Mouse (Mus musculus) hematopoietic stem cell, adult 5-6 weeks (primary cell): ENCODE measurements around the gene Sh3gl3. TPM values are rescaled to one million over a fixed set of nuclear protein-coding genes. Genes with fewer than 3 reads are reported as not detected.

Source experiments
- ATAC-seq, 2 experiments: fragments of 125-278 bp in 1 of 2; replicated peaks in 1 of 2; 2 replicates each; pipeline ENCODE4 v1.8.0; 2016 to 2017; ENCODE audit warnings: inconsistent platforms in 2 of 2, mild to moderate bottlenecking in 2 of 2, moderate number of reproducible peaks in 2 of 2, low read depth in 1 of 2, moderate TSS enrichment in 1 of 2; ENCODE audit not compliant: low FRiP score in 2 of 2, poor library complexity in 2 of 2, severe bottlenecking in 2 of 2, insufficient read depth in 1 of 2, low TSS enrichment in 1 of 2
- total RNA-seq: library from RNA; stranded (forward); fragments of 172-1452, 232-1000 nt; gene quantifications from 2 replicates; pipeline ENCODE4 v1.2.3, GENCODE M21; 2017

Sh3gl3 gene
- total RNA-seq, 1 experiment from 2014 or later = 2.0 TPM

GRCm38 (mm10) chr7:82223906-82224846 is 50.5 kb downstream of the Sh3gl3 start:
- ATAC-seq = no peak

GRCm38 (mm10) chr7:82233201-82233600 is 59.6 kb downstream of the Sh3gl3 start:
- ATAC-seq = no peak

GRCm38 (mm10) chr7:82234010-82234897 is 60.6 kb downstream of the Sh3gl3 start:
- ATAC-seq = peak; percentile 64 to 85

- ATAC-seq = no peak
Observed at GRCm38 (mm10) chr7:82234898-82235290, 61.3 kb downstream of the Sh3gl3 start.

- ATAC-seq = no peak
Observed at GRCm38 (mm10) chr7:82235486-82235885, 61.8 kb downstream of the Sh3gl3 start.

GRCm38 (mm10) chr7:82236152-82236898 is 62.7 kb downstream of the Sh3gl3 start:
- ATAC-seq = no peak

GRCm38 (mm10) chr7:82236899-82237162 is 63.2 kb downstream of the Sh3gl3 start:
- ATAC-seq = no peak

- ATAC-seq = peak; percentile 21 to 46; a peak in 2 of 4 replicates
Observed at GRCm38 (mm10) chr7:82240424-82241240, 67.0 kb downstream of the Sh3gl3 start.

GRCm38 (mm10) chr7:82244701-82245100 is 71.1 kb downstream of the Sh3gl3 start:
- no peak for ATAC-seq

- ATAC-seq = no peak
Observed at GRCm38 (mm10) chr7:82248953-82249695, 75.5 kb downstream of the Sh3gl3 start.

- no peak for ATAC-seq
Observed at GRCm38 (mm10) chr7:82253309-82253708, 79.7 kb downstream of the Sh3gl3 start.

- ATAC-seq = no peak
Observed at GRCm38 (mm10) chr7:82256936-82257335, 83.3 kb downstream of the Sh3gl3 start.

- ATAC-seq = no peak
Observed at GRCm38 (mm10) chr7:82257530-82257929, 83.9 kb downstream of the Sh3gl3 start.

- ATAC-seq = peak; percentile 32 to 60; a peak in 2 of 4 replicates
Observed at GRCm38 (mm10) chr7:82260210-82260609, 86.6 kb downstream of the Sh3gl3 start.

GRCm38 (mm10) chr7:82263141-82263540 is 89.5 kb downstream of the Sh3gl3 start:
- ATAC-seq = peak; percentile 67 to 69; a peak in 2 of 4 replicates

- no peak for ATAC-seq
Observed at GRCm38 (mm10) chr7:82264119-82264518, 90.5 kb downstream of the Sh3gl3 start.
